Mouse (Mus musculus) forebrain, embryonic 12.5 days (tissue): ENCODE measurements around the gene Mpzl1. TPM values are rescaled to one million over a fixed set of nuclear protein-coding genes. Genes with fewer than 3 reads are reported as not detected.
A peak's percentile ranks its signal among the peaks of the same experiment; 100 is the strongest.

Experiments used
- ATAC-seq: fragments of 200-750 bp; cut with Nextera tagmentation; 2 replicates; pipeline ENCODE4 v1.8.0; 2017; ENCODE audit warnings: moderate TSS enrichment; ENCODE audit not compliant: low FRiP score
- H3K27ac ChIP-seq: fragments of 300-500 bp; sonication (generic); 2 replicates; pipeline ENCODE4 v1.5.1; 2016; ENCODE audit warnings: mild to moderate bottlenecking
- H3K27me3 ChIP-seq: fragments of 300-500 bp; sonication (generic); 2 replicates; pipeline ENCODE4 v1.6.1; 2016; ENCODE audit warnings: mild to moderate bottlenecking
- H3K36me3 ChIP-seq: fragments of 300-500 bp; sonication (generic); replicated peaks from 2 replicates; pipeline ENCODE4 v1.6.1; 2016; ENCODE audit warnings: mild to moderate bottlenecking
- H3K4me1 ChIP-seq: fragments of 300-500 bp; sonication (generic); 2 replicates; pipeline ENCODE4 v1.6.1; 2016
- H3K4me2 ChIP-seq: fragments of 300-500 bp; sonication (generic); 2 replicates; pipeline ENCODE4 v1.6.1; 2016; ENCODE audit warnings: mild to moderate bottlenecking, moderate library complexity
- H3K4me3 ChIP-seq: fragments of 300-500 bp; sonication (generic); replicated peaks from 2 replicates; pipeline ENCODE4 v1.5.1; 2016; ENCODE audit warnings: mild to moderate bottlenecking
- H3K9ac ChIP-seq: fragments of 300-500 bp; sonication (generic); 2 replicates; pipeline ENCODE4 v1.6.1; 2016; ENCODE audit warnings: mild to moderate bottlenecking
- H3K9me3 ChIP-seq: fragments of 300-500 bp; sonication (generic); 2 replicates; pipeline ENCODE4 v1.6.1; 2016
- WGBS: fragments of 180-500 bp; shearing (Covaris S2); methylation state at CpG from one replicate; pipeline ENCODE4 v1.1.7; 2016; 5-methylcytosine and 5-hydroxymethylcytosine counted together
- polyA plus RNA-seq: library from polyadenylated mRNA; unstranded; fragments of >200 nt; fragmentation: Nextera tagmentation; extraction: Ambion mirVana; gene quantifications from 2 replicates; pipeline ENCODE4 v1.2.1, GENCODE M21; 2016

The Mpzl1 gene
- polyA plus RNA-seq, 1 experiment from 2014 or later = 125 TPM

DNA sequence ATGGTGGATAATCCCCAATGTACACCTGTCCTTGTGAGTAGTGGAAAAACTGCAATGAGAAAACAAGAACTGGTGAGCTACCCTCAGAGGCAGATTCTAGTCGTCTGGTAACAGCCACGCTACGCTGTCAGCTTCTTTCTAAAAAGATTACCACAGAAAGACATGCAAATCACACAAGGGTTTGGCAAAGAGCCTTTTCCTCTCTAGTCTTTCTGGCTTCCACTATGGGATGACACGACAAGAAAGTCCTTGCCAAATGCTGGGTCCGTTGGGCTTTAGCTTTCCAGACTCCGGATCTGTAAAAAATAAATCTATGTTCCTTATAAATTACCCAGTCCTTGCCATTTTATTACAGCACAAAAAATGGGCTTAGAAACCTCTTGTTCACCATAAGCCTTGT lies 28.6 kb downstream of the Mpzl1 start:
- H3K4me3 ChIP-seq = no peak overlapping the region
- H3K4me1 ChIP-seq = peaks cover 13% of the 10 kb centered on the region
- 95% methylated on average over 6 of the region's 6 CpGs for WGBS
- no peak overlapping the region for H3K27ac ChIP-seq
- H3K27me3 ChIP-seq = no peaks in the 10 kb centered on the region
- no peaks in the 10 kb centered on the region for H3K9me3 ChIP-seq
- no peak for ATAC-seq
- H3K4me2 ChIP-seq = no peak overlapping the region
- H3K9ac ChIP-seq = no peak overlapping the region
- H3K36me3 ChIP-seq = peaks cover 65% of the 10 kb centered on the region

DNA sequence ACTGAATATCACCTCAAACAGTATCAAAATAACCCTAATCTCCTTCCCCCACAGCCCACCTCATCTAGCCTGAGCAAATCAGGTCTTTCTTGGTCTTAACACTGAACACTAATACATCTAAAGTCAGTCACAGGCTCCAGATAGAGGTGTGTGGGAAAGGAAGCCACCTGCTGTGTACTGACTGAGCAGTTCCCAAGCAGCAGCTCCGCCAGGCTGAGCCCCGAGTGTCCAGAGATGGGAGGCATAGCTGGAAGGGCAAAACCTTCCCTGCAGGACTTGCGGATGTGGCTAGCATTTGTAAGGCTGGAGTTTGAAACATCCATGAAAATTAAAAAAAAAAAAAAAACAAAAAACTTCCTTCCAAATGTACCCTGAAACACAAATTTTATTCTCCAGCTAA lies 29.2 kb downstream of the Mpzl1 start:
- Histone ChIP-seq H3K27ac (no peak overlapping the region), H3K4me3 (no peak overlapping the region), H3K9me3 (no peaks in the 10 kb centered on the region), H3K4me2 (no peak overlapping the region), H3K9ac (no peak overlapping the region), H3K4me1 (peaks cover 7% of the 10 kb centered on the region), H3K27me3 (no peaks in the 10 kb centered on the region), H3K36me3 (peaks cover 65% of the 10 kb centered on the region)
- no peak for ATAC-seq
- WGBS = 79% methylated on average over 3 of the region's 3 CpGs

- peaks cover 70% of the 10 kb centered on the region for H3K36me3 ChIP-seq
- H3K27me3 ChIP-seq = no peaks in the 10 kb centered on the region
- H3K9me3 ChIP-seq = no peaks in the 10 kb centered on the region
- WGBS = 88% methylated on average over 8 of the region's 8 CpGs
- no peak overlapping the region for H3K9ac ChIP-seq
- no peak for ATAC-seq
- H3K4me3 ChIP-seq = no peak overlapping the region
- H3K27ac ChIP-seq = no peak overlapping the region
- no peaks in the 10 kb centered on the region for H3K4me1 ChIP-seq
- no peak overlapping the region for H3K4me2 ChIP-seq
Observed at GRCm38 (mm10) chr1:165604203-165604602, 30.1 kb downstream of the Mpzl1 start.

DNA sequence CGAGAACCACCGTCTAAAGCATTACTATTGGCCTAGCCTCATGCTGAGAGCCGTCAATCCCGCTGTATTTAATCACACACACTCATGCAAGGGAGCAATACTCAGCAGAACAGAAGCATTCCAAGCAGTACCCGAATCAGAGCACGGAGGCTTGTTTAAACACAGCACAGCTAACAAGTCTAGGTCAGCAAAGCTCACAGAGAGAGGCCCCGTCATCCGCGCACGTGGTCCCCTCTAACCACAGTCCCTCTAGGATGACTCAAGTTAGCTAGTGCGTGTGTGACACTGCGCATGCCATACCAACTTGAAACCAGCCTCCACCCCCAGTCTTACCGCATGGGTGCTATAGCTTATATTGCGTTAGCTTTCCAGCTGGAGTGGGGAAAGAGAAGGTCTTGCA lies 31.1 kb downstream of the Mpzl1 start:
- no peak overlapping the region for H3K4me3 ChIP-seq
- no peaks in the 10 kb centered on the region for H3K9me3 ChIP-seq
- H3K36me3 ChIP-seq = peaks cover 79% of the 10 kb centered on the region
- H3K27me3 ChIP-seq = no peaks in the 10 kb centered on the region
- ATAC-seq = no peak
- H3K4me2 ChIP-seq = no peak overlapping the region
- WGBS = 85% methylated on average over 14 of the region's 14 CpGs
- H3K9ac ChIP-seq = no peak overlapping the region
- no peak overlapping the region for H3K27ac ChIP-seq
- H3K4me1 ChIP-seq = no peaks in the 10 kb centered on the region

DNA sequence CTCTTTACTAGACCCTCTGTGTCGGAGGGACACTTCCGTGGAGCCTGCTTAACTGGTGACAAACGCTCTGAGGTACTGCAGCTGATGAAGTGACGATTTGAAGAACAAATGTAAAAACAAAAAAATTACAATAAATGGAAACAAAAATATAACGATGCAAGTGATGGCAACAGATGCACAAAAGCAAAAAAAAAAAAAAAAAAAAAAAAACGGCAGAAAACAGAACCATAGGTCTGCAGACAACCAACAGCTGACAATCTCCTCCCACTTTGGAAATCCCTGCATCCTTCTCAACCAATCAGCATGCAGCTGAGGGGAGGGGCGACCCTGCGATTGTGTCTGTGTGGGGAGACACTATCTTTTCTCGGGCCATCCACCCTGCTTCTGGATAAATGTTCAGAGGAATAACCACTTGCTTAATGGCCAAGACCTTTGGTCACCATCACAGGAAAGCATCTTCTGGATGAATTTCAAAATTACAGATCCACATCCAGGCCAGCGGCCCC lies 32.5 kb downstream of the Mpzl1 start:
- H3K36me3 ChIP-seq = peaks cover 67% of the 10 kb centered on the region
- WGBS = 84% methylated on average over 9 of the region's 10 CpGs
- H3K9ac ChIP-seq = no peak overlapping the region
- H3K4me3 ChIP-seq = no peak overlapping the region
- no peak for ATAC-seq
- no peaks in the 10 kb centered on the region for H3K27me3 ChIP-seq
- H3K27ac ChIP-seq = no peak overlapping the region
- H3K9me3 ChIP-seq = no peaks in the 10 kb centered on the region
- H3K4me1 ChIP-seq = no peaks in the 10 kb centered on the region
- no peak overlapping the region for H3K4me2 ChIP-seq

DNA sequence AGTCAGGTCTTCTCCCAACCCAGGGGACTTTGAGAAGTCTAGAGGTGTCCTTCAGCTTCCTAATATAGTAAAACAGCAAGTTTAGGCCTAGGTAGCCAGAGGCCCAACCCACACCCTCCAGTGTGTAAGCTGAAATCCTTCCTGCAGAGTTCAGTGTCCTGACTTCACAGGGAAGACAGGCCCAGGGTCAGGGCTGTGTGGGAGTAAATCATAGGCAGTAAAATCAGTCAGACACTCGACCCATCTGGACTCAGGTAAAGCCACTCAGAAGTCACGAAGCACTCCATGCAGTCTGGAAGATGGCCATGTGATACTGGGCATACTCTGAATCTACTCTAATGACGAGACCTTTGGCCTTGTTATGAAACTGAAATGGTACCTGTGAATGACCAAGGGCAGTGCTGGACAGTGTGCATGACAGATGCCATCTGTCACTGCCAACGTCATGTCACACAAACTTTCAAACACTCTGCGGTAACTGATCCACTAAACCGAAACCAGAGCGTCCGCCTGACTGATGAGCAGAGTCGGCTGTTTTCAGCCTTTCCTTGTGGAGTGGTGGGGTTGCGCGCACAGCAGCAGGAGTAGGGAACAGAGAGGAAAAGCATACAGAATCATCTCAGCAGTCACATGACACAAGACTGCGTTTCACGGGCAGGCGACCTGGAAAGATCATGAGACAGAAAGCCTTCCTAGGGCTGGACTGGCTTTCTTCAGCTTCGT lies 39.5 kb downstream of the Mpzl1 start:
- Histone ChIP-seq H3K4me3 (no peak overlapping the region), H3K4me2 (no peak overlapping the region), H3K9ac (no peak overlapping the region), H3K27ac (no peak overlapping the region), H3K36me3 (peaks cover 67% of the 10 kb centered on the region), H3K27me3 (no peaks in the 10 kb centered on the region), H3K9me3 (no peaks in the 10 kb centered on the region), H3K4me1 (no peaks in the 10 kb centered on the region)
- 93% methylated on average over 15 of the region's 15 CpGs for WGBS
- no peak for ATAC-seq

- Histone ChIP-seq H3K4me3 (no peak overlapping the region), H3K9ac (no peak overlapping the region), H3K27me3 (no peaks in the 10 kb centered on the region), H3K9me3 (no peaks in the 10 kb centered on the region), H3K4me1 (no peaks in the 10 kb centered on the region), H3K36me3 (peaks cover 51% of the 10 kb centered on the region), H3K4me2 (no peak overlapping the region), H3K27ac (no peak overlapping the region)
- 92% methylated on average over 14 of the region's 14 CpGs for WGBS
- no peak for ATAC-seq
Observed at GRCm38 (mm10) chr1:165592295-165593082, 41.8 kb downstream of the Mpzl1 start.

GRCm38 (mm10) chr1:165590760-165591159 lies 43.6 kb downstream of the Mpzl1 start:
- 90% methylated on average over 8 of the region's 8 CpGs for WGBS
- H3K36me3 ChIP-seq = peaks cover 51% of the 10 kb centered on the region
- no peak for ATAC-seq
- H3K27ac ChIP-seq = 0 out of 2 replicates have a peak overlapping the region, but pooled peaks have one; percentile 13
- no peaks in the 10 kb centered on the region for H3K9me3 ChIP-seq
- no peak overlapping the region for H3K9ac ChIP-seq
- no peaks in the 10 kb centered on the region for H3K4me1 ChIP-seq
- H3K4me3 ChIP-seq = no peak overlapping the region
- H3K4me2 ChIP-seq = no peak overlapping the region
- H3K27me3 ChIP-seq = no peaks in the 10 kb centered on the region

DNA sequence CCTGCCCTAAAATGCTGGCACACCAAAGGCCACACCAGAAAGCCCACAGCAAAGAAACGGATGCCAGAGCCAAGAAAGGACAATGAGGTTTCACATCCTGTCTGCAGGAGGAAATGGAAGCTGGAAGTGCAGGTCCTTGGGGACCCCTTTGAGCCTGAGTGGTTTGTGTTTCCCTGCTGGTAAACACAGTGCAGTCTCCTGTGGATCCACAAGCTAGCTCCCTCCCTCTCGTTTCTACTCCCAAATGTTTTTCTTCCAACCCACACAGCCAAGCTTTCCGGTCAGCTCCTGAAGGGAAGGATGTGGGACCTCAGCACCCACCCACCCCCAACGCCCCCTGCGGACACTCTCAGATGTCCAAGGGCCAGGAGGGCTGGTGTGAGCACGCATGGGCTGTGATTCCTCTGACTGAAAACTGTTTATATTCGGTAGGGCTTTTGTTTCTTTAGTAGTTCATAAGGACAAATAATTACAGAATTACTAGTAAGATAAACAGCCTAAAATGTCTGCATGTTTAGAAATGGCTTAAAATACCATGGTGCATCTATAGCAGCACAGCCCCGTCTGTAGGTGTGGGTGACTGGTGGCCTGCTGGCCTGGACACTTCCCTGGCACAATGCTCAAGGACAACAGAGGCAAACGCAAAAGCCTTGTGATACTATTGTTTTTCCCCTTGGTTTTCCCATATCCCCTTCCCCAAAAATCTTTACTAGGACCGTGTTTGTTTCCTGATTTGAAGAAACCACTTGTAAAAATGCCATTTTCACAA lies 44.9 kb downstream of the Mpzl1 start:
- Histone ChIP-seq H3K4me1 (no peaks in the 10 kb centered on the region), H3K36me3 (peaks cover 38% of the 10 kb centered on the region), H3K4me2 (no peak overlapping the region), H3K4me3 (no peak overlapping the region), H3K9me3 (no peaks in the 10 kb centered on the region), H3K27ac (no peak overlapping the region), H3K27me3 (no peaks in the 10 kb centered on the region), H3K9ac (no peak overlapping the region)
- WGBS = 64% methylated on average over 10 of the region's 10 CpGs
- ATAC-seq = no peak

- Histone ChIP-seq H3K9me3 (no peaks in the 10 kb centered on the region), H3K4me2 (no peak overlapping the region), H3K27ac (no peak overlapping the region), H3K9ac (no peak overlapping the region), H3K4me1 (no peaks in the 10 kb centered on the region), H3K27me3 (no peaks in the 10 kb centered on the region), H3K36me3 (peaks cover 25% of the 10 kb centered on the region), H3K4me3 (no peak overlapping the region)
- no peak for ATAC-seq
- WGBS = 82% methylated on average over 8 of the region's 8 CpGs
Observed at GRCm38 (mm10) chr1:165587845-165588244, 46.5 kb downstream of the Mpzl1 start.

- H3K4me1 ChIP-seq = no peaks in the 10 kb centered on the region
- H3K36me3 ChIP-seq = peaks cover 10% of the 10 kb centered on the region
- no peak overlapping the region for H3K4me2 ChIP-seq
- WGBS = 96% methylated on average over 1 of the region's 1 CpGs
- H3K9me3 ChIP-seq = no peaks in the 10 kb centered on the region
- no peak overlapping the region for H3K27ac ChIP-seq
- H3K4me3 ChIP-seq = no peak overlapping the region
- H3K27me3 ChIP-seq = no peaks in the 10 kb centered on the region
- H3K9ac ChIP-seq = no peak overlapping the region
- no peak for ATAC-seq
Observed at GRCm38 (mm10) chr1:165586366-165586765, 48.0 kb downstream of the Mpzl1 start.

GRCm38 (mm10) chr1:165585389-165586104 lies 48.8 kb downstream of the Mpzl1 start:
- WGBS = 71% methylated on average over 14 of the region's 14 CpGs
- Histone ChIP-seq H3K36me3 (peaks cover 4% of the 10 kb centered on the region), H3K4me3 (no peak overlapping the region), H3K9ac (no peak overlapping the region), H3K4me1 (no peaks in the 10 kb centered on the region), H3K4me2 (no peak overlapping the region), H3K27ac (no peak overlapping the region), H3K27me3 (no peaks in the 10 kb centered on the region), H3K9me3 (no peaks in the 10 kb centered on the region)
- no peak for ATAC-seq
